Mouse (Mus musculus) kidney, adult 11 months (tissue): ENCODE data around the gene Krt28.

Experiments
- DNase-seq: peaks from one replicate; pipeline ENCODE4 v3.0.0; 2022

Krt28 gene

DNA sequence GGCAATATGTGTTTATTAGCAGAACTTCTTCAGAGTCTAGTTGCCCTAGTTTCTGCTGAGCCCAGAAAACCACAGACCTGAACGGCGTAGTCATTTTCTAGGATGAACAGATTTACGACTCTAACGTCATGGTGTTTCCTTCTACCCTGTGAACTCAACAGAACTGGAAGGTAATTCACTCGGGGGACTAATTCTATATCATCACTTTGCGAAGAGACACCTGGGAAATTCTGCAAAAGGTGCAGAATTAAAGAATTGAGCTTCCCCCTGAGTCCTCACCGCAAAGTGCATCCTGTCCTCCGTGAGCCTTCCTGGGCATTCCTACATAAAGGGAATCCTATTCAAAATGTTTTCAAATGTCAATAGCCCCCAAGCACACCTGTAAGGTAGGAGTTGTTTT lies 13.3 kb downstream of the Krt28 start:
- no peak for DNase-seq

GRCm38 (mm10) chr11:99351004-99351403 lies 23.7 kb downstream of the Krt28 start, which contains the start of gene Krt27:
Gene Krt27 (minus strand): TSS chr11:99351104.
- DNase-seq = no peak

DNA sequence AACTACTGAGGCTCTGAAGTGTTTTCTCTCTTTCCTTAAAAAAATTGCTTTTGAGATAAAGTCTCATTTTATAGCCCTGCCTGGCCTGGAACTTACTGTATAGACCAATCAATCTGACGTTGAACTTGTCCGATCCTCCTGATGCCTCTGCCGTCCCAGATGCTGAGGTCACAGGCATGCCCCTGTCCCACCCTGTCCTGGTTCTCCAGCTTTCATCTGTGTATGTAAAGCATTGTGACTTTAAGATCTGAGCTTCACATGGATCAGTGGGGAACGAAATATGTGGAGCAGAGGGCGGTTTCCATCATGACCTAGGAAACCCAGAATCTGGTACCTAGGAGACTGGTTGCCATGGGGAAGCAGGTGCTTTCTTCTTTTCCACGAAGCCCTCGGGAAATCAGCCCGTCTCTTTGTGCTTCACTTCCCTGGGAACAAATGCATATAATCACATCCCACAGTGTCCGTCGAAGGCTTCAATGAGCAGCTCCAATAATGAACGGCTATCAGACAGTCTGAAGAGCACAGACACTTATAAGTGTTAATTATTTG lies 35.3 kb downstream of the Krt28 start:
- no peak for DNase-seq

DNA sequence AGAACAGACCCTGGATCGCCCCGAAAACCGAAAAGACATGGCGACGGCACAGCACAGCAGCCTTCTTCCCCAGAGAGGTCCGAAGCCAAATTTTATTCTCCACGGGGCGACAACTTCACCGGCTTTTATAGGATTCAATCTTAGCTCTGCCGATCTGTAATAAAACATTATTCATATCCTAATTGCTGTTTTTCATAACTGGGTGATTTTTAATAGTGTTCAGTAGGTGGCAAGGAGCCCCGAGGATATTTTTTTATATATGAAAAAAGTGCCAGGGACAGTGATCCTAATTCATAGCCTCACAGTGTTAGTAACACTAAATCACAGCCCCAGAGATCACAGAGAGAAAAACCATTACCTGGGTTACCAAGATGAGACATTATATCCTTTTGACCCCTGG lies 36.8 kb downstream of the Krt28 start, which contains the start of gene Krt26:
Gene Krt26, minus strand, starts transcription at position 101 of the 400 bp plus-strand sequence.
- no peak for DNase-seq

DNA sequence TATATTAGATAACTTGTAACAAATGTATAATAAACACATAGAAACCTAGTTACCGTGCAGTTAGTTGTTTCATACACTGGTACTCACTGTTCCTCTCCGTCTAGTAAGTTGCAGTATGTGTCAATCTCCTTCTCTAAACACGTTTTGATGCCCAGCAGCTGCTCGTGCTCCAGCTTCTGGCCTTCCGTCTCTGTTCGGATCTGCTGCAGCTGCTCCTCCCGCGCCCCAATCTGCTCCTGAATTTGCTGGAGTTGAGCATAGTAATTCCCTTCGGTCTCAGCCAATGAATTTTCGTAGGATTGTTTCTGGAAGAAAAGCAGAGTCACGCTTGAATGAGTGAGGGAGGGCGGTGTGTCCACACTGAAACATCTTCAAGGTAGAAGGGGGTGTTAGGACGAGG lies 41.3 kb downstream of the Krt28 start:
- no peak for DNase-seq

- DNase-seq = no peak
Observed at GRCm38 (mm10) chr11:99329655-99330054, 45.0 kb downstream of the Krt28 start.

DNA sequence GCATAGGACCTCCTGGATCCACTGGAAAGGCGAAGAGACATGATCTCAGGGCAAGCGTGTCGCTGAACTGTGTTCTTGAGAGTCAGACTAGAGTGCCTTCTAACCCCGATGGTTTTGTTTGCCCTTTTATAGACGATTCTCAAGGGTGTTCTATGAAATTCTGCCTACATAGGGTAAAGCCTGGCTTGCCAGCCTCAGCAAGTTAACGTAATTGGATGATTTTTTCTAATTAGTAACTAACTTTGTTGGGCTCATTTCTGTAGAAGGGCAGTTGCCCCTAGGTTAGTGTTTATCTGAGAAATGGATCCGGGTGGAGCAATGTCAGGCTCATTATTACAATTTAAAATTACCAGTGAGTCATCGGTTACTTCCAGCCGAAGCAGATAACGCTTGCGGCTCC lies 51.9 kb downstream of the Krt28 start, which contains the start of gene Krt25:
Gene Krt25, minus strand, starts transcription at position 101 of the 400 bp plus-strand sequence.
- no peak for DNase-seq

DNA sequence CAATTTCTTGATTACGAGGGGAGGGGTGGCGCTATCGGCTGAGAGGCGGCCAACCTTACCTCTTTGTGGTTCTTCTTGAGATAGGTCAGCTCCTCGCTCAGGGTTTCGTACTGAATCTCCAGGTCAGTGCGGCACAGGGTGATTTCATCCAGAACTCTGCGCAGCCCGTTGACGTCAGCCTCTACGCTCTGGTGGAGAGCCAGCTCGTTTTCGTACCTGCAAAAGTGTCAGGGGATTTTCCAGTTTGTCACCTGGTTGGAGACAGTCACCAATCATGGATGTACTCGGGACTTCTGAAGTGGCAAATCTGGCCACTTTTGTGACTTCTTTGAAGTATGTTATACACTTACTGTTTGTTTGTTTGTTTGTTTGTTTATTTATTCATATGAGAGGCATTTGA lies 53.6 kb downstream of the Krt28 start:
- DNase-seq = no peak

DNA sequence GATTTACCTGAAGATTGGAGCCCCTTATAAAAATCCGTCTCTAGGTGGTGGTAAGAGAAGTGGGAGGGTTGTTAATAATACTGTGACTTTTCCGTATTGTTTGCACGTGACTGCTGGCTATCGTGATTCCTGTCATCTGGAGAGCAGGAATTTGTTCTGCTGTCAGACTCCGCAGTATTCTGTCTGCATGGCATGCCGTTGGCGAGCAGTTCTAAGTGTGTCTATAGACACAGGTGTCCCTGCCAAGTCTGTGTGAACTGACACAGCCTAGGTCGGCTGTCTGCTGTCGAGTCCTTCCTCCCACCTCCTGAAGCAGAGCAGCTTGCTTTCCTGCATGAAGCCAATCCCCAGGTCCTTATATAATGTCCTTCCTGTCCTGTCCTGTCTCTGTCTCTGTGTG lies 55.6 kb downstream of the Krt28 start:
- DNase-seq = no peak

GRCm38 (mm10) chr11:99316543-99316942 lies 58.2 kb downstream of the Krt28 start:
- DNase-seq = no peak
